Mouse (Mus musculus): ENCODE measurements around the gene Wnt16. TPM values are rescaled to one million over a fixed set of nuclear protein-coding genes. Genes with fewer than 3 reads are reported as not detected.
"Not testable (repeated sequence)": the region's sequence is repeated elsewhere in the genome, so short reads cannot be mapped to it uniquely, and the experiment has no call there.

Gene Wnt16
- polyA plus RNA-seq (2012; fragmentation: generic; extraction: Trizol) = not detected

DNA sequence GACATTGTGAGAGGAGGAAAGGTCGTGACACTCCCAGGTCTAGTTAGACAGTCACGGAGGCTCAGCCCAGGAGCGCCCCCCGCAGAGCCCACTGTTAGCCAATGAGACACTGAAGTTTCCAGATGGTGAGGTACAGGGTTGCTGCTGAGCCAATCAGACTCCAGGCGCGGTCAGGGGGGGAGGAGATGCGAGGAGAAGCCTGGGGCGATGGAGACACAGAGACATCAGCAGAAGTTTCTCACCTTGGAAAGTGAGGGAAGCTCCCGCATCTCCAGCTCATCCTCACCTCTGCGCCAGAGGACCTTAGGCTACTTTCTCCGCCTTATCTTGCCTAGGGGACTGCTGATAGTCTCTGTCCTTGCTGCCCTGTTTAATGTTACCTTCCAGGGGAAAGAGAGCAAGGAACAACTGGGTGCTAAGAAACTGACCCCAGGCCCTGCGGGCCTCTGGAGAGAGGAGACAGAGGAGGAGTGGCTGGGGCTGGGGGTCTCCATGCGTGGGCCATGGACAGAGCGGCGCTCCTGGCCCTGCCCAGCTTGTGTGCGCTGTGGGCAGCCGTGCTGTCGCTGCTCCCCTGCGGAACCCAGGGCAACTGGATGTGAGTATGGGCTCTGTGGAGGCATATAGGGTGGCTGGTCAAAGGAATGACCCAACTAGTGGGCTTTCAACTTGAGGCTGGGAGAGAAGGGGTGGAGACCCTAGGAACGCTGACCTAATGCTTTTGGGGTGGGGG is at the start of gene Wnt16:
Gene Wnt16, plus strand, starts transcription at position 224 of the 733 bp plus-strand sequence.
- no peak for TF ChIP-seq SRF (IDR thresholded peaks at IDR 0.05; ENCODE audit: control insufficient read depth, insufficient read length, low read depth)
- no peak for TF ChIP-seq MYOG (IDR thresholded peaks at IDR 0.05; ENCODE audit: control insufficient read depth in 1 of 3, insufficient read depth in 1 of 3, insufficient read length in 2 of 3, low read depth in 2 of 3)
- no peak within 1 kb of the TSS for H3K4me3 ChIP-seq
- H3K27me3 ChIP-seq (ENCODE audit: control insufficient read depth, insufficient read depth, insufficient read length) = no peaks in the 10 kb centered on the region
- H3K79me2 ChIP-seq (ENCODE audit: control insufficient read depth, insufficient read depth) = no peaks in the 10 kb centered on the region
- H3K4me2 ChIP-seq (ENCODE audit: low read depth) = no peak within 1 kb of the TSS
- H3ac ChIP-seq (ENCODE audit: control insufficient read depth, insufficient read length) = no peak within 1 kb of the TSS
- no peaks in the 10 kb centered on the region for H3K36me3 ChIP-seq (ENCODE audit: control insufficient read depth, insufficient read depth)

GRCm38 (mm10) chr6:22243321-22243720 is 44.7 kb upstream of the Wnt16 start:
- no peaks in the 10 kb centered on the region for H3K36me3 ChIP-seq (ENCODE audit: control insufficient read depth, insufficient read depth)
- H3K79me2 ChIP-seq (ENCODE audit: control insufficient read depth, insufficient read depth) = no peaks in the 10 kb centered on the region
- no peaks in the 10 kb centered on the region for H3K27me3 ChIP-seq (ENCODE audit: control insufficient read depth, insufficient read depth, insufficient read length)
- no peak overlapping the region for H3ac ChIP-seq (ENCODE audit: control insufficient read depth, insufficient read length)
- H3K4me3 ChIP-seq = no peak overlapping the region
- H3K4me2 ChIP-seq (ENCODE audit: low read depth) = no peak overlapping the region
- TF ChIP-seq USF1 (IDR thresholded peaks at IDR 0.05; ENCODE audit: low read depth) (no peak), TCF3 (IDR thresholded peaks at IDR 0.05; ENCODE audit: insufficient read length, low read depth) (no peak), POLR2AphosphoS2 (IDR thresholded peaks at IDR 0.05; ENCODE audit: insufficient read length, low read depth) (no peak), CEBPB (IDR thresholded peaks at IDR 0.05; ENCODE audit: insufficient read depth, poor library complexity, severe bottlenecking) (no peak), SRF (IDR thresholded peaks at IDR 0.05; ENCODE audit: control insufficient read depth, insufficient read length, low read depth) (no peak), MAX (IDR thresholded peaks at IDR 0.05; ENCODE audit: low read depth) (no peak), POLR2A (IDR thresholded peaks at IDR 0.05; ENCODE audit: insufficient read length, low read depth) (no peak), TCF12 (IDR thresholded peaks at IDR 0.05; ENCODE audit: insufficient read depth, poor library complexity, severe bottlenecking) (no peak), MYOD1 (IDR thresholded peaks at IDR 0.05; ENCODE audit: control insufficient read depth in 1 of 3, insufficient read length in 2 of 3, low read depth in 2 of 3) (no peak), E2F4 (IDR thresholded peaks at IDR 0.05; ENCODE audit: insufficient read depth) (no peak), MYOG (IDR thresholded peaks at IDR 0.05; ENCODE audit: control insufficient read depth in 1 of 3, insufficient read depth in 1 of 3, insufficient read length in 2 of 3, low read depth in 2 of 3) (no peak), REST (IDR thresholded peaks at IDR 0.05; ENCODE audit: insufficient read depth, insufficient read length) (no peak)

DNA sequence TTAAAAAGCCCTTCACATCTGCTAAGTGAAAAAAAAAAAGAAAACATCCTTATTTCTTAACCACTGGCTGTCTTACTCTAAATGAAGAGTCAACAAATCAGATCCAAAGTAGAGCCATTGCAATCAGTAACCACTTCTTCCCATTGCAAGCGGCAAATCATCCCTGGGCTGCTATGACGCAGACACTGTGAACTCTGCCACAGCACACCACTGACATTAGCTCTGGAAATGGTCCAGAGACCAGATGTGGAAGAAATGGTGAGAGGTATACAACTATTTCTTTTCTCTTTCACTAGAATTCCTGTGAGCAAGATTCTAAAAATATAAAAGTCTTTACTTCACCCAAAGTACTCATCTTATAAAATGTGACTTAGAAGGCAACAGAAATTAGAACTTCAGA is 41.3 kb upstream of the Wnt16 start:
- no peaks in the 10 kb centered on the region for H3K27me3 ChIP-seq (ENCODE audit: control insufficient read depth, insufficient read depth, insufficient read length)
- TF ChIP-seq SRF (IDR thresholded peaks at IDR 0.05; ENCODE audit: control insufficient read depth, insufficient read length, low read depth) (no peak), CEBPB (IDR thresholded peaks at IDR 0.05; ENCODE audit: insufficient read depth, poor library complexity, severe bottlenecking) (no peak), MYOG (IDR thresholded peaks at IDR 0.05; ENCODE audit: control insufficient read depth in 1 of 3, insufficient read depth in 1 of 3, insufficient read length in 2 of 3, low read depth in 2 of 3) (no peak), POLR2AphosphoS2 (IDR thresholded peaks at IDR 0.05; ENCODE audit: insufficient read length, low read depth) (no peak), MYOD1 (IDR thresholded peaks at IDR 0.05; ENCODE audit: control insufficient read depth in 1 of 3, insufficient read length in 2 of 3, low read depth in 2 of 3) (no peak), REST (IDR thresholded peaks at IDR 0.05; ENCODE audit: insufficient read depth, insufficient read length) (no peak)
- no peak overlapping the region for H3K4me3 ChIP-seq
- no peaks in the 10 kb centered on the region for H3K36me3 ChIP-seq (ENCODE audit: control insufficient read depth, insufficient read depth)
- no peaks in the 10 kb centered on the region for H3K79me2 ChIP-seq (ENCODE audit: control insufficient read depth, insufficient read depth)
- H3K4me2 ChIP-seq (ENCODE audit: low read depth) = no peak overlapping the region
- H3ac ChIP-seq (ENCODE audit: control insufficient read depth, insufficient read length) = no peak overlapping the region

GRCm38 (mm10) chr6:22258784-22259183 is 29.2 kb upstream of the Wnt16 start:
- Histone ChIP-seq H3K79me2 (ENCODE audit: control insufficient read depth, insufficient read depth) (no peaks in the 10 kb centered on the region), H3K36me3 (ENCODE audit: control insufficient read depth, insufficient read depth) (no peaks in the 10 kb centered on the region), H3K4me3 (no peak overlapping the region), H3ac (ENCODE audit: control insufficient read depth, insufficient read length) (no peak overlapping the region), H3K27me3 (ENCODE audit: control insufficient read depth, insufficient read depth, insufficient read length) (no peaks in the 10 kb centered on the region), H3K4me2 (ENCODE audit: low read depth) (no peak overlapping the region)
- TF ChIP-seq SRF (IDR thresholded peaks at IDR 0.05; ENCODE audit: control insufficient read depth, insufficient read length, low read depth) (no peak), MYOG (IDR thresholded peaks at IDR 0.05; ENCODE audit: control insufficient read depth in 1 of 3, insufficient read depth in 1 of 3, insufficient read length in 2 of 3, low read depth in 2 of 3) (no peak), REST (IDR thresholded peaks at IDR 0.05; ENCODE audit: insufficient read depth, insufficient read length) (no peak), POLR2A (IDR thresholded peaks at IDR 0.05; ENCODE audit: insufficient read length, low read depth) (no peak), E2F4 (IDR thresholded peaks at IDR 0.05; ENCODE audit: insufficient read depth) (no peak), USF1 (IDR thresholded peaks at IDR 0.05; ENCODE audit: low read depth) (no peak), TCF3 (IDR thresholded peaks at IDR 0.05; ENCODE audit: insufficient read length, low read depth) (no peak), CEBPB (IDR thresholded peaks at IDR 0.05; ENCODE audit: insufficient read depth, poor library complexity, severe bottlenecking) (no peak), POLR2AphosphoS2 (IDR thresholded peaks at IDR 0.05; ENCODE audit: insufficient read length, low read depth) (no peak), TCF12 (IDR thresholded peaks at IDR 0.05; ENCODE audit: insufficient read depth, poor library complexity, severe bottlenecking) (no peak), MAX (IDR thresholded peaks at IDR 0.05; ENCODE audit: low read depth) (no peak), MYOD1 (IDR thresholded peaks at IDR 0.05; ENCODE audit: control insufficient read depth in 1 of 3, insufficient read length in 2 of 3, low read depth in 2 of 3) (no peak)

- H3K4me2 ChIP-seq (ENCODE audit: low read depth) = no peak overlapping the region
- H3K4me3 ChIP-seq = no peak overlapping the region
Observed at GRCm38 (mm10) chr6:22262519-22262918, 25.5 kb upstream of the Wnt16 start.

GRCm38 (mm10) chr6:22264094-22264493 is 23.9 kb upstream of the Wnt16 start:
- H3K4me2 ChIP-seq (ENCODE audit: low read depth); H3K79me2 ChIP-seq (ENCODE audit: control insufficient read depth, insufficient read depth); H3K36me3 ChIP-seq (ENCODE audit: control insufficient read depth, insufficient read depth); H3K4me3 ChIP-seq; H3K27me3 ChIP-seq (ENCODE audit: control insufficient read depth, insufficient read depth, insufficient read length); H3ac ChIP-seq (ENCODE audit: control insufficient read depth, insufficient read length): not testable (repeated sequence)

More at GRCm38 (mm10) chr6:22262519-22262918, 25.5 kb upstream of the Wnt16 start:
- H3K27me3 ChIP-seq (ENCODE audit: control insufficient read depth, insufficient read depth, insufficient read length) = no peaks in the 10 kb centered on the region
- TF ChIP-seq TCF12 (IDR thresholded peaks at IDR 0.05; ENCODE audit: insufficient read depth, poor library complexity, severe bottlenecking) (no peak), MAX (IDR thresholded peaks at IDR 0.05; ENCODE audit: low read depth) (no peak), E2F4 (IDR thresholded peaks at IDR 0.05; ENCODE audit: insufficient read depth) (no peak), MYOD1 (IDR thresholded peaks at IDR 0.05; ENCODE audit: control insufficient read depth in 1 of 3, insufficient read length in 2 of 3, low read depth in 2 of 3) (no peak), SRF (IDR thresholded peaks at IDR 0.05; ENCODE audit: control insufficient read depth, insufficient read length, low read depth) (no peak), MYOG (IDR thresholded peaks at IDR 0.05; ENCODE audit: control insufficient read depth in 1 of 3, insufficient read depth in 1 of 3, insufficient read length in 2 of 3, low read depth in 2 of 3) (no peak), POLR2A (IDR thresholded peaks at IDR 0.05; ENCODE audit: insufficient read length, low read depth) (no peak), USF1 (IDR thresholded peaks at IDR 0.05; ENCODE audit: low read depth) (no peak), POLR2AphosphoS2 (IDR thresholded peaks at IDR 0.05; ENCODE audit: insufficient read length, low read depth) (no peak), CEBPB (IDR thresholded peaks at IDR 0.05; ENCODE audit: insufficient read depth, poor library complexity, severe bottlenecking) (no peak), TCF3 (IDR thresholded peaks at IDR 0.05; ENCODE audit: insufficient read length, low read depth) (no peak)
- no peaks in the 10 kb centered on the region for H3K36me3 ChIP-seq (ENCODE audit: control insufficient read depth, insufficient read depth)
- no peaks in the 10 kb centered on the region for H3K79me2 ChIP-seq (ENCODE audit: control insufficient read depth, insufficient read depth)
- H3ac ChIP-seq (ENCODE audit: control insufficient read depth, insufficient read length) = no peak overlapping the region

Data from myocyte (in vitro differentiated cells).